Mouse (Mus musculus): ENCODE data around the gene Megf6.

Megf6 gene

GRCm38 (mm10) chr4:154159961-154160537, 10.5 kb upstream of the Megf6 start:
- DNase-seq (ENCODE audit: low spot score), result peak; percentile 40

GRCm38 (mm10) chr4:154160538-154161390, 9.8 kb upstream of the Megf6 start, which contains the start of gene Tprgl:
TSS of gene Tprgl (minus strand) at chr4:154160666.
- DNase-seq (ENCODE audit: low spot score), result peak; percentile 98

GRCm38 (mm10) chr4:154163296-154163695, 7.2 kb upstream of the Megf6 start:
- peak; percentile 62 for DNase-seq (ENCODE audit: low spot score)

- DNase-seq (ENCODE audit: low spot score), result no peak
Measured at GRCm38 (mm10) chr4:154167053-154167452, 3.5 kb upstream of the Megf6 start.

GRCm38 (mm10) chr4:154170021-154170420, 509 bp upstream of the Megf6 start:
- no peak for DNase-seq (ENCODE audit: low spot score)

GRCm38 (mm10) chr4:154171151-154171930, 811 bp downstream of the Megf6 start:
- no peak for DNase-seq (ENCODE audit: low spot score)

GRCm38 (mm10) chr4:154171931-154172604, 1.5 kb downstream of the Megf6 start:
- DNase-seq (ENCODE audit: low spot score), result no peak

GRCm38 (mm10) chr4:154177257-154177656, 6.7 kb downstream of the Megf6 start:
- no peak for DNase-seq (ENCODE audit: low spot score)

GRCm38 (mm10) chr4:154181001-154181400, 10.5 kb downstream of the Megf6 start:
- no peak for DNase-seq (ENCODE audit: low spot score)

- no peak for DNase-seq (ENCODE audit: low spot score)
Measured at GRCm38 (mm10) chr4:154183566-154183965, 13.0 kb downstream of the Megf6 start.

GRCm38 (mm10) chr4:154185001-154185400, 14.5 kb downstream of the Megf6 start:
- DNase-seq (ENCODE audit: low spot score), result no peak

- no peak for DNase-seq (ENCODE audit: low spot score)
Measured at GRCm38 (mm10) chr4:154186002-154186537, 15.5 kb downstream of the Megf6 start.

GRCm38 (mm10) chr4:154188948-154189347, 18.4 kb downstream of the Megf6 start:
- DNase-seq (ENCODE audit: low spot score), result no peak

- DNase-seq (ENCODE audit: low spot score), result no peak
Measured at GRCm38 (mm10) chr4:154197961-154198360, 27.4 kb downstream of the Megf6 start.

- DNase-seq (ENCODE audit: low spot score), result no peak
Measured at GRCm38 (mm10) chr4:154198377-154198961, 27.9 kb downstream of the Megf6 start.

- DNase-seq (ENCODE audit: low spot score), result no peak
Measured at GRCm38 (mm10) chr4:154201511-154201910, 31.0 kb downstream of the Megf6 start.

GRCm38 (mm10) chr4:154204532-154204931, 34.0 kb downstream of the Megf6 start:
- no peak for DNase-seq (ENCODE audit: low spot score)

- no peak for DNase-seq (ENCODE audit: low spot score)
Measured at GRCm38 (mm10) chr4:154205392-154205791, 34.9 kb downstream of the Megf6 start.

GRCm38 (mm10) chr4:154207261-154207660, 36.7 kb downstream of the Megf6 start:
- peak; percentile 12 for DNase-seq (ENCODE audit: low spot score)

- DNase-seq (ENCODE audit: low spot score), result no peak
Measured at GRCm38 (mm10) chr4:154209054-154209453, 38.5 kb downstream of the Megf6 start.

- DNase-seq (ENCODE audit: low spot score), result no peak
Measured at GRCm38 (mm10) chr4:154209825-154210224, 39.3 kb downstream of the Megf6 start.
